Mouse (Mus musculus): Measurements from ENCODE around the gene Rassf7.

The Rassf7 gene

GRCm38 (mm10) chr7:141196619-141197282, 18.9 kb upstream of the Rassf7 start:
- no peak for DNase-seq (ENCODE audit: low read depth, low spot score)

DNA sequence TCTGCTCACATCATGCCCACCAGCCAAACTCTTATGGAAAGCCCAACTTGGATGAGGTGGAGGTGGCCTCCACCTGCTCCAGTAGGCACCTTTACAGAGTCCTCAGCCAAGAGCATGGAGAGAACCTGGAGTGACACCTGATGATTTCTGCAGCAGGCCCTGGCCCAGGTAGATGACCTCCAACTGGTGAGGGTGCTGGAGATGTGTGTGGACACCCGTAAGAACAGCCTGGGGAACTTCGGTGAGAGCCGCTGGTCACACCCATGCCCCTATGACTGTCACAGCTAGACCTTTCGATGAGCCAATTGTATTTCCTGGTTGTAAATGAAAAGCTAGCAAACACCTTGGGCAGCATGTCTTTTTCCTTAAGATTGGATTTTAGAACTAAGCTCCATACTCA, 17.5 kb upstream of the Rassf7 start:
- no peak for DNase-seq (ENCODE audit: low read depth, low spot score)

DNA sequence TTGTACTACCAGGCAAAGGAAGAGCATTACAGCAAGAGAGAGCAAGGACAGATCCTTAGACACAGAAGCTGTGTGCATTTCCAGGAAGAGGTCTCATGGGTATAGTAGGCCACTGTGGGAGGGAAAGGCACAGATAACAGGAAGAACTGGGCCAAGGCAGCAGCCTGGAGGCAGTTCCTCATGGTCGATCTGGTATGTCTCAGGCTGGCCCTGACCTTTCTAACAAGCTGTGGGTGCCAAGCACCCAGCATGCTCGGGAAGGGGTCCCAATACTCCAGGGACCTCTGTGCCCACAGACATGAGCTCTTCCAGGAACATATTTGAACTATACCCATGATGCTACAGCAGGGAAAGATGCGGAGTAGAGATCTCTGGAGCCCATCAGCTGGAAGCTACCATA, 11.1 kb upstream of the Rassf7 start:
- no peak for DNase-seq (ENCODE audit: low read depth, low spot score)

DNA sequence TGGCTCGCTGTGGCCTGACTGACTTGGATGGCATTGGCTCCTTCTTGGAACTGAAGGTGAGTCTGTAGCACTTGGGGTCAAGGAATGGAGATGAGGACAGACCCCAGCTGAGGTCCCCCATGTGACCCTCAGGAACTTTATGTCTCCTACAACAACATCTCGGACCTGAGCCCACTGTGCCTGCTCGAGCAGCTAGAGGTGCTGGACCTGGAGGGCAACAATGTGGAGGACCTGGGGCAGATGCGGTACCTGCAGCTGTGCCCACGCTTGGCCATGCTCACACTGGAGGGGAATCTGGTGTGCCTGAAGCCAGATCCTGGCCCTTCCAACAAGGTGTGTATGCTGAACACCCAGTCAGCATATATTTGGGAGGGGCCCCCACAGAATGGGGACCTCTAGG, 10.2 kb upstream of the Rassf7 start:
- no peak for DNase-seq (ENCODE audit: low read depth, low spot score)

- DNase-seq (ENCODE audit: low read depth, low spot score): no peak
Observed at GRCm38 (mm10) chr7:141206182-141206937, 9.3 kb upstream of the Rassf7 start.

- no peak for DNase-seq (ENCODE audit: low read depth, low spot score)
Observed at GRCm38 (mm10) chr7:141209526-141209925, 6.1 kb upstream of the Rassf7 start.

- DNase-seq (ENCODE audit: low read depth, low spot score): no peak
Observed at GRCm38 (mm10) chr7:141210137-141210536, 5.5 kb upstream of the Rassf7 start.

DNA sequence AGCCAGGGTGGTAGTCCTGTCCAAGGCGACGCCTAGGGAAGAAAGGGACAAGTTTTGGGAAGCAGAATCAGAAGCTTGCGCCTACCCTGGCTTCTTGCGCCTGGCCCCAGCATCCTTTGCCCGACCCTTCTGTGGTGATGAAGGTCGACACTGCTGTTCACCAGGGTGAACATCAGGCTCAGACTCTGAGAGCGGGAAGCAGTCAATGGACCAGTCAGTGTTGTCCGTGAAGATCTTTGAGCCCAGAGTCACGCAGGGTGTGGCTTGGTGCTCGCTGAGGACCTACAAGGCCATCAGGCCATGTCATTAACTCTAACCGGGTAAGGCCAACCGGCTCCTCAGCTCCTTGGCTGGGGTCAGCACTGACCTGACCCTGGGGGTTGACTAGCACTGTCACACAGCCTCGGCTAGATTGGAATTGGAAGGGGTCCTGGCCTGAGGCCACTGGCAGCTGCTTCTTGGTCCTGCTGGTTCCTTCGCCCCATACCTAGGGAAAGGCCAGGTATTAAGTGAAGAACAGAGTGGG, 5.0 kb upstream of the Rassf7 start:
- DNase-seq (ENCODE audit: low read depth, low spot score): no peak

GRCm38 (mm10) chr7:141213133-141213532, 2.5 kb upstream of the Rassf7 start:
- no peak for DNase-seq (ENCODE audit: low read depth, low spot score)

- no peak for DNase-seq (ENCODE audit: low read depth, low spot score)
Observed at GRCm38 (mm10) chr7:141213605-141214235, 1.9 kb upstream of the Rassf7 start, which contains the start of gene Lmntd2. Gene Lmntd2, minus strand, starts transcription at chr7:141214080.

GRCm38 (mm10) chr7:141214310-141214709, 1.4 kb upstream of the Rassf7 start:
- DNase-seq (ENCODE audit: low read depth, low spot score): no peak

DNA sequence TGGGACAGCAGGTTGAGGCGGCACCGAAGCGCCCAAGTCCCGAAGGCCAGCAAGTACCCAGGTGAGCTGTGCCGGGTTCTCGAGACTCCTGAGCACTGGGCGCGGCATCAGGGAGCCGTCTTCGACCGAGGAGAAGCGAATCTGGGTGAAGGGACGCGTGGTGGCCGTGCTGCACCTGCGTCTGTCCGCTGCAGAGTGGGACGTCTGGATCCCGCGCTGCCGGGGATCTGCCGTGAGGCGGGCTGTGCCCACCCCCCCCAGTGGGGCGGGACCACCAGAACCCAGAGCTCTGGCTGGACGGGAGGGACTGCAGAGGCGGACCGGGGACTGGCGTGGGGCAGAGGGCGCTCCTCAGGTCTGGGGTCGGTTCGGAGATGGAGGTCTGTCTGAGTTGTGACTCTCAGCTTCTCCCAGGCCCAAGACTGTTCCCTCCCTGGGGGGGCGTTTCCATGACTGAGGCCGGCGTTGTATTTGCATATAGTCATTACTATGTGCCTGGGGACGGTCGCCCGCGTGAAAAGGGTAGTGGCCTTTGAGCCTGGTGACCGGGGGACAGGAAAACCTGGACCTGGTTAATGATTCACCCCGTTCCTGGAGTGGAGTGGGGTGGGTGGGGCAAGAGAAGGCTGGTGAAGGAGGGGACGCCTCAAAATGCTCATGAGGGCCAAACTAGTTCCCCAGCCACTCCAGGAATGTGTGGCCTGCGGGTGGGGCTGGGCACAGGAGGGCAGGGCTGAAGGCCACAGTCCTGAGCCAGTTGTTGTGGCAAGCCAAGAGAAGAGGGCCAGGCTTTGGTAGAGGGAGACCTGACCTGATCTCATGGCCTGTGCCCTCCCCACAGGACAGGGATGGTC, 447 bp downstream of the Rassf7 start:
- DNase-seq (ENCODE audit: low read depth, low spot score): no peak

DNA sequence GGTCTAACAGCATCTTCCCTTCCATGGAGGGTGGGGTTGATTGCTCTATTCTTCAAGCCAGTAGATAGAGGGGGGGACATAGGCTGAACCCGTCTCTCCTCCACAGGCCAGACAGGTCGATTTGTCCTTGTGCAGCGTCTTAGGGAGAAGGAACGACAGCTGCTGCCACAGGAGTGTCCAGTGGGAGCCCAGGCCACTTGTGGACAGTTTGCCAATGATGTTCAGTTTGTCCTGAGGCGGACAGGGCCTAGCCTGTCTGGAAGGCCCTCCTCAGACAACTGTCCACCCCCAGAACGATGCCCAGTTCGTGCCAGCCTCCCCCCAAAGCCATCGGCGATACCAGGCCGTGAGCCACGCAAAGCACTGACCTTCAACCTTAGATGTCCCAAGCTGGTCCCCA, 1.2 kb downstream of the Rassf7 start:
- no peak for DNase-seq (ENCODE audit: low read depth, low spot score)

- no peak for DNase-seq (ENCODE audit: low read depth, low spot score)
Observed at GRCm38 (mm10) chr7:141217343-141218013, 1.8 kb downstream of the Rassf7 start.

DNA sequence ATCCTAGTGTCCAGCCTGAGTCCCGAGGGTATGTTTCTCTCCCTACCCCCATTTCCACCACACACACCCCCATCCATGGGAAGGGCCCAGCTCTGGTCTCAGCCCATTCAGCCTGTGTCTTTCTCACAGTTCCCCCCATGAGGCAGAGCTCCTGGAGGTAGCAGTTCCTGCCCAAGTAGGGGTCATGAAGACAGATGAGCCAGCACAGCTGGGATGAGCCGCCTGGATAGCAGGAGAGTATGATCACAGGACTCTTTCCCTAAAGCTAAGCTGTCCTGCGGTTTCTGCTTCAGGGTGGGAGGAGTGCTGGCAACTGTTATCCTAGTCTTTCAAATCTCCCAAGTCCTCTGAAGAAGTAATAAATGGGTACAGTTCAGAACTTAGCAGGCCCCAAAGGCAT, 2.5 kb downstream of the Rassf7 start:
- no peak for DNase-seq (ENCODE audit: low read depth, low spot score)

GRCm38 (mm10) chr7:141218557-141219133, 3.0 kb downstream of the Rassf7 start:
- DNase-seq (ENCODE audit: low read depth, low spot score): no peak

- DNase-seq (ENCODE audit: low read depth, low spot score): no peak
Observed at GRCm38 (mm10) chr7:141219558-141220099, 4.0 kb downstream of the Rassf7 start.

DNA sequence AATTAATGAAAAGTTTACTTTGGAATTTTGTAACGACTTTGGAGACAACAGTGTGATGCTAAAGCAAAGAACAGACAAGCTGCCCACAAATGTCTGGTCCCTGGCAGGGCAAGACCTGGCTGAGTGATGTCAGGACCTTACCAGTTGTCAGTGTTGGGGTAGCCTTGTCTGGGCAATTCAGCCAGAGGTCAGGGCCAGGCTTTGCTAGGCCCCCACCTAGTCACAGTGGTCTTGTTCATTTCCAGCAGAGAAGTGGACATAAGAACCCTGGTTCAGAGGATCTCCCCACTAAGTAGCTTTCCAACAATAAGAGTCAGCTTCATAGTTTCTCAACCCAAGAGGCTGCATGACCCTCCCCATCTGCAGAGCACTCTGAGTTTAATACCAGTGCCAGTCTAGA, 4.7 kb downstream of the Rassf7 start:
- DNase-seq (ENCODE audit: low read depth, low spot score): no peak

DNA sequence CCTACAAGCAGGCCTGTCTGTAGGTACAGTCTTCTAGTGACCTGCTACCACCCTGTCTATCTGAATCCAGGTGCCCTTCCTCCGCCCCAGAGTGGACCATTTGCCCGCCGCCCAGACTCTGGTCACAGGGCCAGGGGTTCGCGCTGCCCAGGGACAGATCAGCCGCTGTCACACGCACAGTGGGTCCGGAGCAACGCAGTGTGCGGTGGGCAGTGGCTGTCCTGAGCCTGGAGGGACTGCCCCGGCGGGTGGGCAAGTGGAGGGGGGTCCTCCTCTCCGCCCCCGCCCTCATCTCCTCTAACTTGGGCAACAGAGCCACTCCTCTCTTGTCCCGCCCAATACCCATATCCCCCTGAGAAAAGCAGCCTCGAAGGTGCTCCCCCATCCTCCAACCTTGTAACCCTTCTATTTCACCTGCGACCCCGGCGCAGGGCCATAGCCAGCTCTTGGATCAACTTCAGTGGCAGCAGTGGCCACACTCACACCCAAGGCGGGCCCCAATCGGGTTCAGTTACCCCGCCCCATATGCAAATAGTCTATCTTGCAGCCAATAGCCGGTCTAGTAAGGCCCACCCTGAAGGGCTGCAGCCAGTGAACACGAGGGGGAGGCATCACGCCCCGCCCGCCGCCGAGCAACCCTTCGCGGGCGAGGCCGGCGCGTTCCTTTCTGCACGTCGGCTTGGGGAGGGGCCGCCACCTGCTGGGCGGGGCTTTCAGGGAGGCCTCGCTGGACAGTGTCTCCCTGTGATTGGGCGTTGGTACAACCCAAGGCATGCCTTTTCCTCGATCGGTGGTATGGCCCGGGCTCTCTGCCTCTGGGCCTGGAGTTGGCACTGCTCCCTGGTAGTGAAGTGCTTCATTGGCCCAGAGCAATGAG, 5.8 kb downstream of the Rassf7 start:
- peak; percentile 91 for DNase-seq (ENCODE audit: low read depth, low spot score)

- DNase-seq (ENCODE audit: low read depth, low spot score): no peak
Observed at GRCm38 (mm10) chr7:141222126-141222467, 6.4 kb downstream of the Rassf7 start.

All from CD4-positive, CD25-positive, alpha-beta regulatory T cell, adult 2 months (primary cell).